Mouse (Mus musculus) spleen, adult 2 months (tissue): ENCODE data around the gene Oprm1. TPM values are rescaled to one million over a fixed set of nuclear protein-coding genes. Genes with fewer than 3 reads are reported as not detected.

Experiments
- DNase-seq, 2 experiments: peaks; one replicate each; pipeline versions ENCODE4 v3.0.0 to v3.0.0-alpha.2; 2012 to 2021; ENCODE audit warnings: low spot score in 2 of 2, low read depth in 1 of 2
- H3K27ac ChIP-seq: fragments of 200-500 bp; 2 replicates; pipeline ENCODE4 v1.5.1; 2012; ENCODE audit warnings: low read length, inconsistent platforms; ENCODE audit not compliant: insufficient read depth
- H3K27me3 ChIP-seq: fragments of 200-500 bp; 2 replicates; pipeline ENCODE4 v1.6.1; 2012; ENCODE audit warnings: mild to moderate bottlenecking, moderate library complexity, low read length, inconsistent platforms; ENCODE audit not compliant: control insufficient read depth, insufficient read depth
- H3K36me3 ChIP-seq: fragments of 200-500 bp; 2 replicates; pipeline ENCODE4 v1.6.1; 2012; ENCODE audit warnings: mild to moderate bottlenecking, low read length, inconsistent platforms; ENCODE audit not compliant: control insufficient read depth, insufficient read depth
- H3K4me1 ChIP-seq: fragments of 200-500 bp; 2 replicates; pipeline ENCODE4 v1.6.1; 2011; ENCODE audit warnings: inconsistent platforms; ENCODE audit not compliant: control insufficient read depth, insufficient read depth, insufficient read length
- H3K4me3 ChIP-seq: fragments of 200-500 bp; 2 replicates; pipeline ENCODE4 v1.5.1; 2011; ENCODE audit warnings: mild to moderate bottlenecking, inconsistent platforms; ENCODE audit not compliant: insufficient read depth, insufficient read length; ENCODE audit errors: extremely low read depth
- CTCF ChIP-seq: fragments of 200-500 bp; IDR thresholded peaks from 2 replicates; pipeline ENCODE4 v1.5.1; 2011; ENCODE audit warnings: mild to moderate bottlenecking, inconsistent platforms; ENCODE audit not compliant: insufficient read depth, insufficient read length, insufficient replicate concordance; ENCODE audit errors: extremely low read depth
- POLR2A ChIP-seq: fragments of 200-500 bp; IDR thresholded peaks from 2 replicates; pipeline ENCODE4 v1.6.1; 2011; ENCODE audit warnings: low read depth, low read length, inconsistent platforms
- WGBS: fragments of 180-500 bp; shearing (Covaris S2); methylation state at CpG from one replicate; pipeline ENCODE4 v1.1.7; 2018; 5-methylcytosine and 5-hydroxymethylcytosine counted together
- polyA plus RNA-seq: library from polyadenylated mRNA; depleted of rRNA; stranded (reverse); fragments of >200 nt; gene quantifications from 2 replicates; pipeline ENCODE4 v1.2.3, GENCODE M21; 2012; rRNA removed

Gene Oprm1
- polyA plus RNA-seq, 1 experiment: not detected

- DNase-seq: no peak
- TF ChIP-seq CTCF: no peak
- no peak for TF ChIP-seq POLR2A
- no peak overlapping the region for H3K27ac ChIP-seq
- WGBS: 69% methylated on average over 7 of the region's 8 CpGs
- H3K27me3 ChIP-seq: no peaks in the 10 kb centered on the region
- H3K4me1 ChIP-seq: no peaks in the 10 kb centered on the region
- H3K36me3 ChIP-seq: no peaks in the 10 kb centered on the region
- no peak overlapping the region for H3K4me3 ChIP-seq
Measured at GRCm38 (mm10) chr10:7076662-7077211, 318.4 kb downstream of the Oprm1 start.

GRCm38 (mm10) chr10:7077389-7077808 is 319.1 kb downstream of the Oprm1 start:
- H3K27ac ChIP-seq: no peak overlapping the region
- TF ChIP-seq POLR2A (no peak), CTCF (no peak)
- H3K4me1 ChIP-seq: no peaks in the 10 kb centered on the region
- H3K36me3 ChIP-seq: no peaks in the 10 kb centered on the region
- H3K4me3 ChIP-seq: no peak overlapping the region
- H3K27me3 ChIP-seq: no peaks in the 10 kb centered on the region
- DNase-seq: no peak
- WGBS: 91% methylated on average over 7 of the region's 7 CpGs

GRCm38 (mm10) chr10:7077971-7078370 is 319.7 kb downstream of the Oprm1 start:
- Histone ChIP-seq H3K4me1 (no peaks in the 10 kb centered on the region), H3K27me3 (no peaks in the 10 kb centered on the region), H3K36me3 (no peaks in the 10 kb centered on the region), H3K27ac (no peak overlapping the region), H3K4me3 (no peak overlapping the region)
- TF ChIP-seq POLR2A (no peak), CTCF (no peak)
- 83% methylated on average over 1 of the region's 1 CpGs for WGBS
- DNase-seq: no peak

Other genes starting within 250 kb of the Oprm1 start
- gene Gm10945, start 3.3 kb downstream of the Oprm1 start, polyA plus RNA-seq: not detected in 2 replicates